ENCODE assay signal across 7 mouse cellular contexts in the genomic region with DNA sequence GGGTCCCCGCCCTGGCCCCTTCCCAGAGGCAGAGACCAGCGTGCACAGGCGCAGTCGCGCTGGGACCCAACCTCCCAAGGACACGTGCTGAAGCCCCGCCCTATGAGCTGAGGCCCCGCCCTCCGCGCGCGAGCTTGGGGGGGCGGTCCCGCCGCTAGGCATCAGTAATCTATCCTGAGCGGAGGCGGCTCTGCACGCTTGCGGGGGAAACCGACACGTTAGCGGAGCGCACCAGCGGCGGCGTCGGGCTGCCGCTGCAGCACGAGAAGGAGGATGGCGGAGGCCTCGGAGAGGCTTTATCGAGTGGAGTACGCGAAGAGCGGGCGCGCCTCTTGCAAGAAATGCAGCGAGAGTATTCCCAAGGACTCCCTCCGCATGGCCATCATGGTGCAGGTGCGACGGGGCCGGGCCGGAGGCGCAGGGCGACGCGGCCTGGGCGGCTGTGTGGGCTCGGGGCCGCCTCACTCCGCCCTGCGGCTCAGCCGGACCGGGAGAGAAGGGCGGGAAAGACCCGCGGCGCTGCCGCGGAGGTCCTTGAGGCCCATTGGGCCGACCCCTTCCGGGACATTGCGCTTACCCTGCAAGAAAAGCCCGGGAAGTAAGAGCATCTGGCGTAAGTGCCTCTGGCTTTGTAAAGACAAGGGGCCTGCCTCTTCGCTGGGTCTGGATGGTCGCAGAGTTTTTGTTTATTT. TPM values are rescaled to one million over a fixed set of nuclear protein-coding genes. Genes with fewer than 3 reads are reported as not detected.
A peak's percentile ranks its signal among the peaks of the same experiment; 100 is the strongest.
DNase-seq lines count a peak whose midpoint lies in the region; ATAC-seq and TF ChIP-seq lines count a peak whose summit lies in the region.

A gene (plus strand): TSS at position 164 of the 692 bp plus-strand sequence.

- no peaks in the 10 kb centered on the region for H3K27me3 ChIP-seq in embryonic facial prominence, embryonic 12.5 days
- no peaks in the 10 kb centered on the region for H3K27me3 ChIP-seq in kidney, adult 2 months (replicated peaks; ENCODE audit: control insufficient read depth, insufficient read depth, low read length)
- no peaks in the 10 kb centered on the region for H3K27me3 ChIP-seq in limb, embryonic 12.5 days
- H3K27me3 ChIP-seq in midbrain, embryonic 15.5 days (replicated peaks): no peaks in the 10 kb centered on the region
- H3K27me3 ChIP-seq in spleen, adult 2 months (ENCODE audit: control insufficient read depth, insufficient read depth, low read length): no peaks in the 10 kb centered on the region

- DNase-seq in adrenal gland, postnatal 25 days: peak; percentile 97
- peak; percentile 98 for DNase-seq in heart, adult 18-20 months
- DNase-seq in kidney, adult 2 months: peak; percentile 98
- DNase-seq in spleen, adult 2 months (ENCODE audit: low read depth in 1 of 2, low spot score in 2 of 2): peak; percentile 76 to 96

- H3K9me3 ChIP-seq in embryonic facial prominence, embryonic 12.5 days: no peaks in the 10 kb centered on the region
- H3K9me3 ChIP-seq in limb, embryonic 12.5 days: peaks cover 5% of the 10 kb centered on the region; the same call in 1 of the 2 replicates
- no peaks in the 10 kb centered on the region for H3K9me3 ChIP-seq in midbrain, embryonic 15.5 days

- peak within 1 kb of the TSS; percentile 85 for H3K4me3 ChIP-seq in embryonic facial prominence, embryonic 12.5 days
- H3K4me3 ChIP-seq in kidney, adult 2 months (ENCODE audit: insufficient read depth, low read depth, low read length): peak within 1 kb of the TSS; percentile 80
- peak within 1 kb of the TSS; percentile 89 for H3K4me3 ChIP-seq in limb, embryonic 12.5 days (replicated peaks)
- H3K4me3 ChIP-seq in midbrain, embryonic 15.5 days: peak within 1 kb of the TSS; percentile 80
- H3K4me3 ChIP-seq in spleen, adult 2 months (ENCODE audit: extremely low read depth, insufficient read depth, insufficient read length): peak within 1 kb of the TSS; percentile 63

- peaks cover 12% of the 10 kb centered on the region for H3K36me3 ChIP-seq in embryonic facial prominence, embryonic 12.5 days
- no peaks in the 10 kb centered on the region for H3K36me3 ChIP-seq in kidney, adult 2 months (ENCODE audit: control insufficient read depth, insufficient read depth, low read length)
- peaks cover 22% of the 10 kb centered on the region for H3K36me3 ChIP-seq in limb, embryonic 12.5 days
- H3K36me3 ChIP-seq in midbrain, embryonic 15.5 days (replicated peaks): 0 out of 2 replicates have a peak, but pooled peaks cover under 1% of the 10 kb centered on the region
- H3K36me3 ChIP-seq in spleen, adult 2 months (ENCODE audit: control insufficient read depth, insufficient read depth, low read length): no peaks in the 10 kb centered on the region

- peak; percentile 34 for TF ChIP-seq POLR2A in kidney, adult 2 months (IDR thresholded peaks at IDR 0.05; ENCODE audit: low read depth, low read length)
- TF ChIP-seq POLR2A in spleen, adult 2 months (IDR thresholded peaks at IDR 0.05; ENCODE audit: low read depth, low read length): peak; percentile 51

- peak; percentile 94 for ATAC-seq in embryonic facial prominence, embryonic 12.5 days (ENCODE audit: insufficient number of reproducible peaks, insufficient read depth, low FRiP score, low TSS enrichment)
- peak; percentile 98 for ATAC-seq in limb, embryonic 12.5 days (ENCODE audit: insufficient number of reproducible peaks, insufficient read depth, low FRiP score, low TSS enrichment, low read depth)
- ATAC-seq in midbrain, embryonic 15.5 days (replicated peaks): peak; percentile 97

- peaks cover 16% of the 10 kb centered on the region for H3K4me1 ChIP-seq in embryonic facial prominence, embryonic 12.5 days
- peaks cover 8% of the 10 kb centered on the region for H3K4me1 ChIP-seq in kidney, adult 2 months (ENCODE audit: control insufficient read depth, insufficient read depth, low read length)
- H3K4me1 ChIP-seq in limb, embryonic 12.5 days (replicated peaks): peaks cover 21% of the 10 kb centered on the region
- H3K4me1 ChIP-seq in midbrain, embryonic 15.5 days: peaks cover 27% of the 10 kb centered on the region
- H3K4me1 ChIP-seq in spleen, adult 2 months (ENCODE audit: control insufficient read depth, insufficient read depth, insufficient read length): peaks cover 2% of the 10 kb centered on the region; the same call in 1 of the 2 replicates

- no peak for TF ChIP-seq CTCF in kidney, adult 2 months (conservative IDR thresholded peaks at IDR 0.05; ENCODE audit: insufficient read depth, insufficient read length, low read depth, low read length)
- TF ChIP-seq CTCF in spleen, adult 2 months (IDR thresholded peaks at IDR 0.05; ENCODE audit: extremely low read depth, insufficient read depth, insufficient read length, insufficient replicate concordance): no peak

- WGBS in embryonic facial prominence, embryonic 12.5 days: under 1% methylated on average over 67 of the region's 67 CpGs
- under 1% methylated on average over 67 of the region's 67 CpGs for WGBS in kidney, adult 2 months
- 1% methylated on average over 65 of the region's 67 CpGs for WGBS in limb, embryonic 12.5 days
- WGBS in midbrain, embryonic 15.5 days: under 1% methylated on average over 67 of the region's 67 CpGs
- WGBS in spleen, adult 2 months: under 1% methylated on average over 67 of the region's 67 CpGs

- peak within 1 kb of the TSS; percentile 95 for H3K27ac ChIP-seq in embryonic facial prominence, embryonic 12.5 days
- H3K27ac ChIP-seq in kidney, adult 2 months (ENCODE audit: insufficient read depth, low read depth, low read length): peak within 1 kb of the TSS; percentile 10; the same call in 1 of the 2 replicates
- H3K27ac ChIP-seq in limb, embryonic 12.5 days: peak within 1 kb of the TSS; percentile 96
- peak within 1 kb of the TSS; percentile 91 for H3K27ac ChIP-seq in midbrain, embryonic 15.5 days
- H3K27ac ChIP-seq in spleen, adult 2 months (ENCODE audit: insufficient read depth, low read length): peak within 1 kb of the TSS; percentile 76

- peak within 1 kb of the TSS; percentile 92 for H3K4me2 ChIP-seq in embryonic facial prominence, embryonic 12.5 days (replicated peaks)
- H3K4me2 ChIP-seq in limb, embryonic 12.5 days: peak within 1 kb of the TSS; percentile 92
- H3K4me2 ChIP-seq in midbrain, embryonic 15.5 days: peak within 1 kb of the TSS; percentile 68

- peak within 1 kb of the TSS; percentile 91 for H3K9ac ChIP-seq in embryonic facial prominence, embryonic 12.5 days
- H3K9ac ChIP-seq in limb, embryonic 12.5 days (replicated peaks): peak within 1 kb of the TSS; percentile 93
- peak within 1 kb of the TSS; percentile 80 for H3K9ac ChIP-seq in midbrain, embryonic 15.5 days

RNA-seq across cellular contexts. Expression of the gene that starts here (rescaled TPM):
- total RNA-seq in adrenal gland, postnatal 25 days (2021): 92.2 and 114 TPM in 2 replicates
- 177 and 182 TPM in 2 replicates for polyA plus RNA-seq in embryonic facial prominence, embryonic 12.5 days (2016; fragmentation: Nextera tagmentation; extraction: Ambion mirVana)
- total RNA-seq in heart, adult 18-20 months (2021): 10 to 100 TPM; 61.7 to 63.5 TPM
- 20.2 and 24.6 TPM in 2 replicates for polyA plus RNA-seq in kidney, adult 2 months (2012; rRNA removed)
- polyA plus RNA-seq in limb, embryonic 12.5 days (2016; fragmentation: Nextera tagmentation; extraction: Ambion mirVana): 202 and 203 TPM in 2 replicates
- polyA plus RNA-seq in midbrain, embryonic 15.5 days (2015; fragmentation: Nextera tagmentation; extraction: Ambion mirVana): 95.9 and 96.2 TPM in 2 replicates
- 42.7 and 44.5 TPM in 2 replicates for polyA plus RNA-seq in spleen, adult 2 months (2012; rRNA removed)

Comparison
In these comparisons a context has a peak if more than half of its experiments do, and no peak if none do; other contexts are left out.
1. Peak in every context shown above with its lines: DNase-seq, ATAC-seq, H3K4me3 ChIP-seq and H3K27ac ChIP-seq.
2. H3K27ac ChIP-seq: peak in every context shown above with its lines; median percentile 96 in limb, embryonic 12.5 days; 95 in embryonic facial prominence, embryonic 12.5 days; 91 in midbrain, embryonic 15.5 days; 76 in spleen, adult 2 months; 10 in kidney, adult 2 months.